27 mouse cellular contexts compared by ENCODE assay signal in the genomic region with DNA sequence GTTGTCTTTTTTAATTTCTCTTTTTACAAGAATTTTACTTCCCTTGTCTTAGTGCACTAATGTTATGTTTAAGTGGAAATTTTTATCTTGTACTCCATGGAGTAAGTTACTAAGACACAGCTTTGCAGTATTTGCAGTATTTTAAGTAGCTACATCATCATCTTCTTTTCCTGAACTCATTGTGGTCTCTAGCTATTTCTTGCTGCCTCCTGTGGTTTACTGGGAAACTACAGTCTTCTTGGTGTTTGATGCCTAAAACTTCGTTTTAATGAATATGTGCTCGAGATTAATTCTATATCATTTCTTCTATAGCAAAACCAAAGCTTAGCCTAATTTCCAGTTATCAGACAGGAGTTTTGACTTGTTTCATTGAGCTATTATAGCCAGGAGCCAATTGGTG. TPM values are rescaled to one million over a fixed set of nuclear protein-coding genes. Genes with fewer than 3 reads are reported as not detected.
"Had no signal": no experiment of that assay in that cellular context is flagged by ENCODE, and none has a peak within 500 bp of the region (broad histone marks: within the 10 kb centered on the region; RNA-seq: fewer than 3 reads in every experiment).

No protein-coding gene starts in this region.

- ATAC-seq: intestine, embryonic 16.5 days; midbrain, embryonic 15.5 days had no signal

- H3K9ac ChIP-seq: limb, embryonic 13.5 days; liver, embryonic 13.5 days; midbrain, embryonic 15.5 days; neural tube, embryonic 13.5 days; stomach, embryonic 15.5 days had no signal

- H3K27ac ChIP-seq: kidney, postnatal 0 days; limb, embryonic 10.5 days; limb, embryonic 13.5 days; liver, embryonic 13.5 days; midbrain, embryonic 15.5 days; neural tube, embryonic 13.5 days; stomach, embryonic 15.5 days had no signal

- H3K4me1 ChIP-seq: limb, embryonic 10.5 days; limb, embryonic 13.5 days; liver, embryonic 13.5 days; midbrain, embryonic 15.5 days; neural tube, embryonic 13.5 days; stomach, embryonic 15.5 days had no signal

- H3K9me3 ChIP-seq: limb, embryonic 10.5 days; limb, embryonic 13.5 days; liver, embryonic 13.5 days; midbrain, embryonic 15.5 days; neural tube, embryonic 13.5 days; stomach, embryonic 15.5 days had no signal

- H3K27me3 ChIP-seq: limb, embryonic 13.5 days; liver, embryonic 13.5 days; midbrain, embryonic 15.5 days; neural tube, embryonic 13.5 days; stomach, embryonic 15.5 days had no signal

- H3K4me2 ChIP-seq: limb, embryonic 13.5 days; liver, embryonic 13.5 days; midbrain, embryonic 11.5 days; midbrain, embryonic 15.5 days; neural tube, embryonic 13.5 days; stomach, embryonic 15.5 days had no signal

- DNase-seq: kidney, adult 18-20 months; kidney, postnatal 25 days; liver; liver, embryonic 13.5 days; lung, adult 2 months; lung, postnatal 14 days; lung, postnatal 4 days; retina, postnatal 1 day; right cerebral cortex, postnatal 25 days; spleen, adult 18-20 months; thymus, adult 18-20 months; thymus, postnatal 36 days had no signal

- H3K4me3 ChIP-seq: limb, embryonic 10.5 days; limb, embryonic 13.5 days; liver, embryonic 13.5 days; midbrain, embryonic 15.5 days; myocyte; neural tube, embryonic 13.5 days; stomach, embryonic 15.5 days had no signal

- H3K36me3 ChIP-seq: limb, embryonic 10.5 days; limb, embryonic 13.5 days; liver, embryonic 13.5 days; midbrain, embryonic 15.5 days; neural tube, embryonic 13.5 days; stomach, embryonic 15.5 days had no signal

RNA-seq across cellular contexts. Expression of a gene that starts 37.6 kb away (rescaled TPM):
- total RNA-seq: megakaryocyte progenitor cell, adult 5-6 weeks; megakaryocyte-erythroid progenitor cell, adult 5-6 weeks; monocyte, adult 5-6 weeks had no signal
- polyA plus RNA-seq: kidney, embryonic 14.5 days; kidney, postnatal 0 days; limb, embryonic 10.5 days; liver, embryonic 13.5 days; liver, embryonic 16.5 days; lung, adult 2 months; lung, embryonic 16.5 days had no signal
